13 mouse cellular contexts compared by ENCODE assay signal in the genomic region with DNA sequence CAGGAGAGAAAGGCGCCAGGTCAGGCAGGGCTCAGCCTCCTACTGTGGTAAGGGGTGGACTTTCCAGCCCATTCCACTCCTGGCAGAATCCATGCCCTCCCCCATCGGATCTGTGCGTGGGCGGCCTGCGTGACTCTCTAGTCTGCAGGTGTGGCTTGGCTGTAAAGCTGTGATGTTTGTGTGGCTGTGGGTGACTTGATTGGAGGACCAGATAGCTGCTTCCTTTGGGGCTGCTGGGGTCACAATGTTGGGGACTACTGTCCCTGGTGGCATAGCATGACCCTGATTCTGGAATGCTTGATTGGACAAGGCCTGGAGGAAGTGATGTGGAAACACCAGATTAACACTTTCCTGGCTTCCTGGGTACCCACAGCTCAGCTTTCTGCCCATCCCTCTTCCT. TPM values are rescaled to one million over a fixed set of nuclear protein-coding genes. Genes with fewer than 3 reads are reported as not detected.
DNase-seq lines count a peak whose midpoint lies in the region; ATAC-seq and TF ChIP-seq lines count a peak whose summit lies in the region.
"Had no signal": no experiment of that assay in that cellular context is flagged by ENCODE, and none has a peak within 500 bp of the region (broad histone marks: within the 10 kb centered on the region; RNA-seq: fewer than 3 reads in every experiment).

No protein-coding gene starts in this region.

- 42% methylated on average over 5 of the region's 5 CpGs for WGBS in midbrain, embryonic 11.5 days
- 39% methylated on average over 5 of the region's 5 CpGs for WGBS in lung, postnatal 0 days
- 35% methylated on average over 5 of the region's 5 CpGs for WGBS in stomach, postnatal 0 days

- no peaks in the 10 kb centered on the region for H3K27me3 ChIP-seq in midbrain, embryonic 11.5 days (ENCODE audit: control insufficient read depth, insufficient read depth, low read length)
- H3K27me3 ChIP-seq in lung, postnatal 0 days (replicated peaks; ENCODE audit: insufficient read depth, low read length): no peaks in the 10 kb centered on the region
- no peaks in the 10 kb centered on the region for H3K27me3 ChIP-seq in stomach, postnatal 0 days (ENCODE audit: control insufficient read depth, insufficient read depth, low read length)

- no peak overlapping the region for H3K27ac ChIP-seq in midbrain, embryonic 11.5 days (ENCODE audit: low read depth, low read length)
- no peak overlapping the region for H3K27ac ChIP-seq in lung, postnatal 0 days (ENCODE audit: low read length)
- H3K27ac ChIP-seq in stomach, postnatal 0 days (replicated peaks): no peak overlapping the region

- no peak for TF ChIP-seq CTCF in lung, postnatal 0 days (IDR thresholded peaks at IDR 0.05)
- TF ChIP-seq CTCF in stomach, postnatal 0 days (IDR thresholded peaks at IDR 0.05; ENCODE audit: low read depth): no peak

- H3K9me3 ChIP-seq in midbrain, embryonic 11.5 days (ENCODE audit: control insufficient read depth, low read length): no peaks in the 10 kb centered on the region
- no peaks in the 10 kb centered on the region for H3K9me3 ChIP-seq in lung, postnatal 0 days (ENCODE audit: low read length)
- H3K9me3 ChIP-seq in stomach, postnatal 0 days (ENCODE audit: control insufficient read depth, low read length): no peaks in the 10 kb centered on the region

- TF ChIP-seq EP300 in lung, postnatal 0 days (IDR thresholded peaks at IDR 0.05): no peak
- TF ChIP-seq EP300 in stomach, postnatal 0 days (optimal IDR thresholded peaks at IDR 0.05): no peak

- DNase-seq in Muller cell, postnatal 12 days (ENCODE audit: inconsistent ontology term): peak; percentile 80
- peak; percentile 65 for DNase-seq in cerebellum, adult 9-11 months
- peak; percentile 83 for DNase-seq in midbrain, embryonic 11.5 days (ENCODE audit: low spot score, missing footprints)
- no peak for DNase-seq in lung, postnatal 0 days (ENCODE audit: low spot score)
- DNase-seq in spleen, postnatal 4 days (ENCODE audit: low spot score in 2 of 2): no peak
- no peak for DNase-seq in stomach, postnatal 0 days (ENCODE audit: low spot score)
- DNase-seq: adrenal gland, postnatal 25 days; lung, postnatal 14 days had no signal

- H3K36me3 ChIP-seq in midbrain, embryonic 11.5 days (ENCODE audit: control insufficient read depth, insufficient read depth, low read length): no peaks in the 10 kb centered on the region
- no peaks in the 10 kb centered on the region for H3K36me3 ChIP-seq in lung, postnatal 0 days (ENCODE audit: insufficient read depth, low read length)
- no peaks in the 10 kb centered on the region for H3K36me3 ChIP-seq in stomach, postnatal 0 days (ENCODE audit: control insufficient read depth, insufficient read depth, low read length)

- H3K4me1 ChIP-seq in midbrain, embryonic 11.5 days (ENCODE audit: control insufficient read depth, insufficient read depth, low read length): no peaks in the 10 kb centered on the region; the same call in 1 of the 2 replicates
- no peaks in the 10 kb centered on the region for H3K4me1 ChIP-seq in lung, postnatal 0 days (ENCODE audit: insufficient read depth, low read depth, low read length)
- no peaks in the 10 kb centered on the region for H3K4me1 ChIP-seq in stomach, postnatal 0 days (replicated peaks; ENCODE audit: control insufficient read depth, insufficient read depth)

- peak overlapping the region; percentile 75; the same call in 1 of the 2 replicates for H3K4me2 ChIP-seq in midbrain, embryonic 11.5 days
- H3K4me2 ChIP-seq in lung, postnatal 0 days (replicated peaks; ENCODE audit: low read depth, low read length): no peak overlapping the region
- H3K4me2 ChIP-seq in stomach, postnatal 0 days (replicated peaks; ENCODE audit: low read depth): no peak overlapping the region

- H3K4me3 ChIP-seq in midbrain, embryonic 11.5 days (ENCODE audit: low read depth, low read length): peak overlapping the region; percentile 62
- no peak overlapping the region for H3K4me3 ChIP-seq in lung, postnatal 0 days (ENCODE audit: low read depth, low read length)
- no peak overlapping the region for H3K4me3 ChIP-seq in stomach, postnatal 0 days (ENCODE audit: low read depth, low read length)

- 0 out of 2 replicates have a peak overlapping the region, but pooled peaks have one; percentile 24 for H3K9ac ChIP-seq in midbrain, embryonic 11.5 days (ENCODE audit: low read length)
- no peak overlapping the region for H3K9ac ChIP-seq in lung, postnatal 0 days (replicated peaks; ENCODE audit: low read depth)
- H3K9ac ChIP-seq in stomach, postnatal 0 days (ENCODE audit: low read length): no peak overlapping the region

- peak; percentile 45 for ATAC-seq in frontal cortex, adult (ENCODE audit: low TSS enrichment)
- ATAC-seq in midbrain, embryonic 11.5 days (ENCODE audit: low FRiP score): no peak
- no peak for ATAC-seq in lung, postnatal 0 days
- no peak for ATAC-seq in erythroid progenitor cell, adult 5-6 weeks (replicated peaks; ENCODE audit: low FRiP score, poor library complexity, severe bottlenecking)
- ATAC-seq in stomach, postnatal 0 days (ENCODE audit: low FRiP score, low TSS enrichment): no peak

RNA-seq across cellular contexts. Expression of a gene that starts 1.2 kb away (rescaled TPM):
- 2.3 and 3.1 TPM in 2 replicates for polyA plus RNA-seq in midbrain, embryonic 11.5 days (2014; fragmentation: Nextera tagmentation; extraction: Ambion mirVana)
- 0.05 TPM in 1 of 2 replicates, not detected in the other for polyA plus RNA-seq in lung, postnatal 0 days (2015; fragmentation: Nextera tagmentation; extraction: Ambion mirVana)
- total RNA-seq in erythroid progenitor cell, adult 5-6 weeks (2015; ENCODE audit: low replicate concordance): not detected in 2 replicates
- total RNA-seq in erythroid progenitor cell, adult 5-6 weeks (2017; ENCODE audit: low replicate concordance): not detected in 2 replicates
- polyA plus RNA-seq in stomach, postnatal 0 days (2015; fragmentation: Nextera tagmentation; extraction: Ambion mirVana): 0.34 and 0.35 TPM in 2 replicates
- polyA plus RNA-seq: heart, postnatal 0 days had no signal

RNA-seq across cellular contexts. Expression of a gene that starts 17.1 kb away (rescaled TPM):
- not detected in 2 replicates for polyA plus RNA-seq in midbrain, embryonic 11.5 days (2014; fragmentation: Nextera tagmentation; extraction: Ambion mirVana)
- not detected in 2 replicates for polyA plus RNA-seq in lung, postnatal 0 days (2015; fragmentation: Nextera tagmentation; extraction: Ambion mirVana)
- not detected in 2 replicates for total RNA-seq in erythroid progenitor cell, adult 5-6 weeks (2015; ENCODE audit: low replicate concordance)
- total RNA-seq in erythroid progenitor cell, adult 5-6 weeks (2017; ENCODE audit: low replicate concordance): not detected in 2 replicates
- polyA plus RNA-seq in stomach, postnatal 0 days (2015; fragmentation: Nextera tagmentation; extraction: Ambion mirVana): 0.02 TPM in 1 of 2 replicates, not detected in the other
- total RNA-seq: adrenal gland, postnatal 25 days; left cerebral cortex, adult 8-10 months had no signal
- polyA plus RNA-seq: heart, postnatal 0 days; urinary bladder, adult 2 months had no signal

RNA-seq across cellular contexts. Expression of a gene that starts 25.7 kb away (rescaled TPM):
- polyA plus RNA-seq in midbrain, embryonic 11.5 days (2014; fragmentation: Nextera tagmentation; extraction: Ambion mirVana): 2.2 and 2.4 TPM in 2 replicates
- 5.0 TPM in 2 replicates for polyA plus RNA-seq in lung, postnatal 0 days (2015; fragmentation: Nextera tagmentation; extraction: Ambion mirVana)
- 1.7 TPM in 1 of 2 replicates, not detected in the other for total RNA-seq in erythroid progenitor cell, adult 5-6 weeks (2015; ENCODE audit: low replicate concordance)
- total RNA-seq in erythroid progenitor cell, adult 5-6 weeks (2017; ENCODE audit: low replicate concordance): 0.13 and 0.23 TPM in 2 replicates
- 36.1 and 40.5 TPM in 2 replicates for polyA plus RNA-seq in stomach, postnatal 0 days (2015; fragmentation: Nextera tagmentation; extraction: Ambion mirVana)

RNA-seq across cellular contexts. Expression of a gene that starts 44.7 kb away (rescaled TPM):
- polyA plus RNA-seq in midbrain, embryonic 11.5 days (2014; fragmentation: Nextera tagmentation; extraction: Ambion mirVana): 0.46 TPM in 1 of 2 replicates, not detected in the other
- 0.35 TPM in 1 of 2 replicates, not detected in the other for polyA plus RNA-seq in lung, postnatal 0 days (2015; fragmentation: Nextera tagmentation; extraction: Ambion mirVana)
- not detected in 2 replicates for total RNA-seq in erythroid progenitor cell, adult 5-6 weeks (2015; ENCODE audit: low replicate concordance)
- total RNA-seq in erythroid progenitor cell, adult 5-6 weeks (2017; ENCODE audit: low replicate concordance): 5.8 TPM in 1 of 2 replicates, not detected in the other
- 0.34 and 0.46 TPM in 2 replicates for polyA plus RNA-seq in stomach, postnatal 0 days (2015; fragmentation: Nextera tagmentation; extraction: Ambion mirVana)

RNA-seq across cellular contexts. Expression of a gene that starts 44.8 kb away (rescaled TPM):
- polyA plus RNA-seq in midbrain, embryonic 11.5 days (2014; fragmentation: Nextera tagmentation; extraction: Ambion mirVana): 187 and 202 TPM in 2 replicates
- 356 and 377 TPM in 2 replicates for polyA plus RNA-seq in lung, postnatal 0 days (2015; fragmentation: Nextera tagmentation; extraction: Ambion mirVana)
- total RNA-seq in erythroid progenitor cell, adult 5-6 weeks (2015; ENCODE audit: low replicate concordance): 46.5 and 102 TPM in 2 replicates
- total RNA-seq in erythroid progenitor cell, adult 5-6 weeks (2017; ENCODE audit: low replicate concordance): 70.3 and 109 TPM in 2 replicates
- polyA plus RNA-seq in stomach, postnatal 0 days (2015; fragmentation: Nextera tagmentation; extraction: Ambion mirVana): 513 and 521 TPM in 2 replicates

Comparison
In these comparisons a context has a peak if more than half of its experiments do, and no peak if none do; other contexts are left out.
1. DNase-seq: peak in Muller cell, postnatal 12 days (single experiment), cerebellum, adult 9-11 months (single experiment) and midbrain, embryonic 11.5 days (single experiment); none in lung, postnatal 0 days (single experiment), spleen, postnatal 4 days (0 of 2) and stomach, postnatal 0 days (single experiment).